Mouse (Mus musculus) inflammation-experienced regulatory T-cells, adult 6 months (primary cell): Measurements from ENCODE around the gene Cd5. TPM values are rescaled to one million over a fixed set of nuclear protein-coding genes. Genes with fewer than 3 reads are reported as not detected.

ENCODE experiments used
- ATAC-seq: one replicate; pipeline ENCODE4 v1.8.0; 2017
- polyA plus RNA-seq, 3 experiments: library from polyadenylated mRNA; unstranded; fragments of 100-300 nt; shearing (Covaris generic); gene quantifications; one replicate each; pipeline ENCODE4 v1.2.1; 2017

The Cd5 gene
- polyA plus RNA-seq: 100 to 1,000 TPM; 355 to 487 (median 480) TPM

GRCm38 (mm10) chr19:10738811-10739210, at the start of gene Cd5:
TSS of gene Cd5 (minus strand) at chr19:10739002.
- peak; percentile 76 for ATAC-seq

- peak; percentile 65 for ATAC-seq
Measured at GRCm38 (mm10) chr19:10788242-10788641, 49.4 kb upstream of the Cd5 start.

GRCm38 (mm10) chr19:10787406-10787805, 48.6 kb upstream of the Cd5 start:
- ATAC-seq: peak; percentile 71

GRCm38 (mm10) chr19:10786753-10787152, 48.0 kb upstream of the Cd5 start:
- ATAC-seq: no peak

- no peak for ATAC-seq
Measured at GRCm38 (mm10) chr19:10784796-10785459, 46.1 kb upstream of the Cd5 start.

GRCm38 (mm10) chr19:10784061-10784460, 45.3 kb upstream of the Cd5 start:
- ATAC-seq: no peak

- no peak for ATAC-seq
Measured at GRCm38 (mm10) chr19:10783168-10783567, 44.4 kb upstream of the Cd5 start.

GRCm38 (mm10) chr19:10781641-10782040, 42.8 kb upstream of the Cd5 start:
- ATAC-seq: peak; percentile 49

GRCm38 (mm10) chr19:10776906-10777305, 38.1 kb upstream of the Cd5 start:
- no peak for ATAC-seq

GRCm38 (mm10) chr19:10774141-10774540, 35.3 kb upstream of the Cd5 start:
- ATAC-seq: no peak

GRCm38 (mm10) chr19:10773384-10773783, 34.6 kb upstream of the Cd5 start:
- peak; percentile 59 for ATAC-seq

- ATAC-seq: peak; percentile 33
Measured at GRCm38 (mm10) chr19:10772866-10773265, 34.1 kb upstream of the Cd5 start.

GRCm38 (mm10) chr19:10771995-10772394, 33.2 kb upstream of the Cd5 start:
- no peak for ATAC-seq

GRCm38 (mm10) chr19:10769429-10770195, 30.8 kb upstream of the Cd5 start:
- no peak for ATAC-seq

- ATAC-seq: no peak
Measured at GRCm38 (mm10) chr19:10768694-10769428, 30.1 kb upstream of the Cd5 start.

GRCm38 (mm10) chr19:10767631-10768030, 28.8 kb upstream of the Cd5 start:
- ATAC-seq: no peak

GRCm38 (mm10) chr19:10763381-10764031, 24.7 kb upstream of the Cd5 start:
- ATAC-seq: peak; percentile 82

- no peak for ATAC-seq
Measured at GRCm38 (mm10) chr19:10762468-10762867, 23.7 kb upstream of the Cd5 start.

GRCm38 (mm10) chr19:10761794-10762415, 23.1 kb upstream of the Cd5 start:
- no peak for ATAC-seq

GRCm38 (mm10) chr19:10759983-10760831, 21.4 kb upstream of the Cd5 start:
- ATAC-seq: no peak

GRCm38 (mm10) chr19:10759525-10759924, 20.7 kb upstream of the Cd5 start:
- ATAC-seq: no peak
